In genomic region chr9:96319333-96319732, GRCm38 (mm10) we compare ENCODE assay signal across 19 mouse cellular contexts.
"Had no signal": no experiment of that assay in that cellular context is flagged by ENCODE, and none has a peak within 500 bp of the region (broad histone marks: within the 10 kb centered on the region; RNA-seq: fewer than 3 reads in every experiment).

No protein-coding gene starts in this region.

- H3K9me3 ChIP-seq: midbrain, embryonic 10.5 days; midbrain, embryonic 12.5 days; neural tube, embryonic 13.5 days; neural tube, embryonic 15.5 days had no signal

- H3K27ac ChIP-seq: midbrain, embryonic 10.5 days; midbrain, embryonic 12.5 days; neural tube, embryonic 13.5 days; neural tube, embryonic 15.5 days had no signal

- ATAC-seq: midbrain, embryonic 16.5 days had no signal

- H3K4me3 ChIP-seq: midbrain, embryonic 10.5 days; midbrain, embryonic 12.5 days; myocyte; neural tube, embryonic 13.5 days; neural tube, embryonic 15.5 days had no signal

- H3K4me1 ChIP-seq: neural tube, embryonic 15.5 days had no signal

- H3K27me3 ChIP-seq: midbrain, embryonic 12.5 days; neural tube, embryonic 13.5 days; neural tube, embryonic 15.5 days had no signal

- H3K9ac ChIP-seq: lung, embryonic 14.5 days; midbrain, embryonic 12.5 days; neural tube, embryonic 13.5 days; neural tube, embryonic 15.5 days had no signal

- DNase-seq: lung, adult 18-20 months; lung, postnatal 10 days; lung, postnatal 4 days; midbrain, embryonic 14.5 days; retina, postnatal 1 day; right cerebral cortex, adult 18-20 months; right cerebral cortex, postnatal 25 days; right cerebral cortex, postnatal 4 days; spleen, adult 18-20 months; thymus, adult 18-20 months; thymus, postnatal 14 days; thymus, postnatal 36 days had no signal

- H3K4me2 ChIP-seq: lung, embryonic 14.5 days; midbrain, embryonic 12.5 days; neural tube, embryonic 13.5 days; neural tube, embryonic 15.5 days had no signal
